Mouse (Mus musculus): ENCODE results near the gene D17H6S53E.

DNA sequence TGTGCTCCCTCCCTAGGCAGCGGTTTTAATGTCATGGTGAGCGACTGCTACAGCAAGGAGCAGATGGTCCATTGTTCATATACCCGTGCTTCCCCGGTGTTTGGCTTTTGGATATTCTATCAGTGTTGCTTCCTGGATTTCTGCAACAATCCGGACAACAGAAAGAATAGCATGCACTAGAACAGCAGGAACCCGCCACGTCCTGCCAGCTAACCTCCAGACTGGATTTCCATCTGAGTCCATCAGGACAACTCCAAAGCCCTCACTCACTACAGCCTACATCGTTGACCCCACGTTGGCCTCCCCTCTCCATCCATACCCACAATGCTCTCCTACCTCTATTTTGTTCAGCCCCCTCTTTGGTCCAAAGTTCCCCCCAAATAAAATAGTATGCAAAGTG is 14.4 kb upstream of the D17H6S53E start:
- no peak for TF ChIP-seq EP300 (IDR thresholded peaks at IDR 0.05; ENCODE audit: low read depth)
- no peak for TF ChIP-seq CTCF (IDR thresholded peaks at IDR 0.05; ENCODE audit: low read depth)

All from liver, postnatal 0 days (tissue).